Mouse (Mus musculus): ENCODE results near the gene Amelx.

Gene Amelx

DNA sequence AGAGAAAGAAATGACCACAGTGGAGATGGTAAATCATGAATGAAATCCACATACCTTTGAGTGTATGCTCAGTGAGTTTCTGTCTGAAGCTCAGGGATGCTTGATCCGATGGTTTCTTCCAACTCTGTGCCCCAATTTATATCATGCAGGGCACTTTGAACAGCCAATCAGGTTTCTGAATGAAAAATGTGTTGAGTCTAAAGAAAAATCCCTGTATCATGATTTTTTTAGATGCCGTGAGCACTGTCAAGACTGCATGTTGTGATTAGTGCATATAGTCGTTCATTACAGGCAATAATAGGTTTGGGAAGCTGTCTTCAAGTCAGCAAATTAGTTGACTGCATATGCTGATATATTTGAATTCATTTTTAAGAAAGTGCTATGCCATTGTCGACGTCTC is at the start of gene Amelx:
TSS of gene Amelx (minus strand) at position 101 of the 400 bp plus-strand sequence.
- CTCF ChIA-PET = no interaction called here

DNA sequence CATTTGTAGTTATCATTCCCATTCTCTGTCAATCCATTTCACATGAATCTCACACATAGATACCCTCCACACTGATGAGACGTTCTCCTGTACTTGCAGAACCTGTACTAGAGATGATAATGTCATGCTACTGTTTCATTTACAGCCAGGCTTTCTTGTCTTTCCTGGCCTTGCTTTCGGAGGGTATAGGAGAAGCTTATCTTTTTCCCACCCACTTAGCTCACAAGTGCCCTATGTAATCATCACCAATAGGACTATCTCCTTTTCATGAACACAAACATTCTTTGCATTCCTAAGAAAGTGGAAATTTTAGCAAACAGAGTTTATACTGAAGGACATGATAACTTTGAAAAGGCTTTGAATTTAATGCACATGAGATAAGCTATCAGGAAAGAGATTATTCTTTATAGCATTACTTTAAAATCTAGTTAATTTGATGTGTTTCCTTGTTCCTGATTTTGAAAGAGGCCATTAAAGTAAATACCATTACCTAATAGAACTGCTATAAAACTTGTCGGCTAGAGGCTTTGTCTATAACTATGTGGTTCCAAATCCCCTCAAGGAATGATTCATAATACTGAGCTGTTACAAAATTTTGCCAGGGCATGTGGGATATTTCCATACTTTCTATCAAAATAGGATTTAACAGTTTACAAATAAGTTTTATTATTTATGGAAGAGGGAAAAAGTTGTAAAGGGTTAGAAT is 35.5 kb upstream of the Amelx start:
- CTCF ChIA-PET = no interaction called here

- CTCF ChIA-PET = no interaction called here
Measured at GRCm38 (mm10) chrX:169220064-169220463, 33.1 kb upstream of the Amelx start.

- CTCF ChIA-PET = no interaction called here
Measured at GRCm38 (mm10) chrX:169210019-169210418, 23.0 kb upstream of the Amelx start.

- CTCF ChIA-PET = no interaction called here
Measured at GRCm38 (mm10) chrX:169178634-169179033, 8.4 kb downstream of the Amelx start.

DNA sequence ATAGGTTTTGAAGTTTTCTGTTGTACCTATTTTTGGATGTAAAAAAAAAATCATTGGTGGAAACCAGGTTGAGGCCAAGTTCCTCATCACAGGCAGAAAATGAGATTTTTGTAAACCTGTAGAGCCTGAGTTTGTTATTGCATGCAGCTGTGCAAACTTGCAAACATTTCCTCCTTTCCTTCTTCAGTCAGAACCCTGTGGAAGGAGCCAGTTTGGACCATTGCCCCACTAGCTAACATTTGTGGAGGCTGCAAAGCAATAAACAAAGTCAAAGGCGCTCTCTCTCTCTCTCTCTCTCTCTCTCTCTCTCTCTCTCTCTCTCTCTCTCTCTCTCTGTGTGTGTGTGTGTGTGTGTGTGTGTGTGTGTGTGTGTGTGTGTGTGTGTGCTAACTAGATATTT is 13.2 kb downstream of the Amelx start:
- CTCF ChIA-PET = no interaction called here

- CTCF ChIA-PET = no interaction called here
Measured at GRCm38 (mm10) chrX:169170981-169171380, 16.0 kb downstream of the Amelx start.

GRCm38 (mm10) chrX:169158385-169158784 is 28.6 kb downstream of the Amelx start:
- CTCF ChIA-PET = no interaction called here

DNA sequence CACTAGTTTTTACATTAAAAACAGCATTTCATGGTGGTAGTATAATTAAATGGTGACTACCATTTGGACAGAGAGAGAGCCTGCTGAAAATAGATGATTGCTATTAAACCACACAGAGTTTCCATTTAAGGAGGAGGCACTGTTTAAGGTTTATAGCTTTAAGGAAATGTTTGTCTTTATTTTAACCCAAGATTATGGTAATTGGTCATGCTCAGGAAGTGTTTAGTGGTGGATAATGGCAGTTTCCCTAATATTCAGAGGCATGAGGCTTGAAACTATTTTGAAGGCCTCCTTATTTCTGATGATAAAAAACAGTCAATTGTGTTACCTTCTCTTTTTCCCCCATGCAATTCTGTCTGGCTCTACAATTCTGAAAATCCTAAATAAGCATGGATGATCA is 33.2 kb downstream of the Amelx start:
- CTCF ChIA-PET = no interaction called here

DNA sequence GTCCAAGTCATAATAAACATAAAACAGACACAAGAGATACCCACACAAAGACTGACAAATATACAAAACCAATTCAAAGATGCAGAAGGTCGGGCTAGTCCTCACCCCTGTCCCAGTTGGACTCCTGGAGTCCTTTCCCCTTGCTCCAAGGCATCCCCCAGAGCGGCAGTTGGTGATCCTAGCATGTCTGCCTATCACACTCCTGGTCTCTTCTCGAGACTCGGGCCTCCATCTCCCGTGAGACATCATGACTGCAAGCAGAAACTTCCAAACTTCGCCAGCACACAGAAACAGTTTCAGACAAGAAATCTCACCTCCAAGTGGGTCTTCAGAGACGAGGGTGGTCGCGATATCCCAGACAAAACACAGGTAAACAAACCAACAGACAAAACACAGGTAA is 46.5 kb downstream of the Amelx start:
- CTCF ChIA-PET = no interaction called here

- CTCF ChIA-PET = no interaction called here
Measured at GRCm38 (mm10) chrX:169139758-169140157, 47.2 kb downstream of the Amelx start.

Data from spleen, embryonic (tissue).